Mouse (Mus musculus): Measurements from ENCODE around the gene Rfx8. TPM values are rescaled to one million over a fixed set of nuclear protein-coding genes. Genes with fewer than 3 reads are reported as not detected.

The Rfx8 gene
- total and polyA plus RNA-seq, 3 experiments: not detected

GRCm38 (mm10) chr1:39733876-39734275 is 13.1 kb upstream of the Rfx8 start:
- Histone ChIP-seq H3K27ac (ENCODE audit: insufficient read depth, low read depth) (no peak overlapping the region), H3K36me3 (replicated peaks in 1 of 2; ENCODE audit: control insufficient read depth in 1 of 2, insufficient read depth in 1 of 2, low read length in 1 of 2) (no peaks in the 10 kb centered on the region), H3K9me3 (replicated peaks; ENCODE audit: low read length) (no peaks in the 10 kb centered on the region), H3K27me3 (replicated peaks) (no peaks in the 10 kb centered on the region), H3K4me1 (ENCODE audit: control insufficient read depth in 1 of 2, insufficient read depth in 2 of 2) (peaks cover 0 to 11% of the 10 kb centered on the region in 2 experiments; a peak in 2 of 4 replicates), H3K4me3 (replicated peaks in 1 of 3; ENCODE audit: low read depth in 2 of 3, low read length in 2 of 3, poor library complexity in 1 of 3) (no peak overlapping the region), H3K79me2 (replicated peaks; ENCODE audit: control insufficient read depth, extremely low read depth, insufficient read depth, poor library complexity, severe bottlenecking) (no peaks in the 10 kb centered on the region), H3K9ac (ENCODE audit: insufficient read depth, low read depth) (no peak overlapping the region), H3K4me2 (ENCODE audit: insufficient read depth, low read depth, poor library complexity, severe bottlenecking) (no peak overlapping the region)
- in situ Hi-C loops (cut with MboI; ENCODE audit: low pct_ligation_motif_present, low pct_unique_long_range_greater_than_20kb, low sequenced_read_pairs): no loop called here
- dilution Hi-C loops (cut with MboI; ENCODE audit: extremely low pct_ligation_motif_present, extremely low pct_unique_long_range_greater_than_20kb, low sequenced_read_pairs): no loop called here
- TF ChIP-seq ZNF384 (IDR thresholded peaks at IDR 0.05; ENCODE audit: low read depth, low read length) (no peak), CHD1 (IDR thresholded peaks at IDR 0.05; ENCODE audit: low read depth, low read length) (no peak), MEF2A (IDR thresholded peaks at IDR 0.05; ENCODE audit: borderline replicate concordance, low read depth, low read length) (no peak), PAX5 (IDR thresholded peaks at IDR 0.05; ENCODE audit: low read length) (no peak), CTCF (conservative IDR thresholded peaks at IDR 0.05 in 1 of 2, IDR thresholded peaks at IDR 0.05 in 1 of 2; ENCODE audit: low read depth in 2 of 2, low read length in 2 of 2) (no peak), POLR2AphosphoS2 (IDR thresholded peaks at IDR 0.05; ENCODE audit: low read depth, low read length) (no peak), USF1 (IDR thresholded peaks at IDR 0.05; ENCODE audit: low read depth, low read length) (no peak), ETS1 (conservative IDR thresholded peaks at IDR 0.05; ENCODE audit: low read depth, low read length) (no peak), ZC3H11A (IDR thresholded peaks at IDR 0.05; ENCODE audit: low read depth, low read length) (no peak), HCFC1 (IDR thresholded peaks at IDR 0.05; ENCODE audit: low read depth, low read length) (no peak), KAT2A (IDR thresholded peaks at IDR 0.05; ENCODE audit: insufficient replicate concordance, low read length) (no peak), USF2 (conservative IDR thresholded peaks at IDR 0.05; ENCODE audit: low read depth, low read length) (no peak), JUN (IDR thresholded peaks at IDR 0.05; ENCODE audit: insufficient read depth, low read depth, low read length) (no peak), IRF4 (IDR thresholded peaks at IDR 0.05; ENCODE audit: low read depth, low read length) (no peak), MAX (IDR thresholded peaks at IDR 0.05; ENCODE audit: low read length) (no peak)
- no peak for DNase-seq (ENCODE audit: extremely low read depth)

GRCm38 (mm10) chr1:39732081-39732480 is 11.3 kb upstream of the Rfx8 start:
- dilution Hi-C loops (cut with MboI; ENCODE audit: extremely low pct_ligation_motif_present, extremely low pct_unique_long_range_greater_than_20kb, low sequenced_read_pairs): no loop called here
- no peaks in the 10 kb centered on the region for H3K9me3 ChIP-seq (replicated peaks; ENCODE audit: low read length)
- TF ChIP-seq BHLHE40 (IDR thresholded peaks at IDR 0.05; ENCODE audit: low read depth, low read length): no peak
- TF ChIP-seq JUND (conservative IDR thresholded peaks at IDR 0.05; ENCODE audit: low read depth, low read length): no peak
- no peak for TF ChIP-seq HCFC1 (IDR thresholded peaks at IDR 0.05; ENCODE audit: low read depth, low read length)
- TF ChIP-seq ETS1 (conservative IDR thresholded peaks at IDR 0.05; ENCODE audit: low read depth, low read length): no peak
- TF ChIP-seq POLR2A (IDR thresholded peaks at IDR 0.05; ENCODE audit: low read depth, low read length): no peak
- no peak for TF ChIP-seq CTCF (conservative IDR thresholded peaks at IDR 0.05 in 1 of 2, IDR thresholded peaks at IDR 0.05 in 1 of 2; ENCODE audit: low read depth in 2 of 2, low read length in 2 of 2)
- no peak for TF ChIP-seq MAX (IDR thresholded peaks at IDR 0.05; ENCODE audit: low read length)
- TF ChIP-seq ELF1 (IDR thresholded peaks at IDR 0.05; ENCODE audit: low read depth, low read length): no peak
- TF ChIP-seq SIN3A (IDR thresholded peaks at IDR 0.05; ENCODE audit: low read length): no peak
- TF ChIP-seq NRF1 (IDR thresholded peaks at IDR 0.05; ENCODE audit: low read depth, low read length): no peak
- TF ChIP-seq JUN (IDR thresholded peaks at IDR 0.05; ENCODE audit: insufficient read depth, low read depth, low read length): no peak
- no peak for TF ChIP-seq ZMIZ1 (IDR thresholded peaks at IDR 0.05; ENCODE audit: low read depth, low read length)
- TF ChIP-seq MAFK (IDR thresholded peaks at IDR 0.05; ENCODE audit: insufficient replicate concordance, low read length): no peak
- no peak for TF ChIP-seq TCF12 (IDR thresholded peaks at IDR 0.05; ENCODE audit: low read depth, low read length)
- H3K36me3 ChIP-seq (replicated peaks in 1 of 2; ENCODE audit: control insufficient read depth in 1 of 2, insufficient read depth in 1 of 2, low read length in 1 of 2): no peaks in the 10 kb centered on the region
- DNase-seq (ENCODE audit: extremely low read depth): no peak
- no peaks in the 10 kb centered on the region for H3K27me3 ChIP-seq (replicated peaks)
- H3K4me2 ChIP-seq (ENCODE audit: insufficient read depth, low read depth, poor library complexity, severe bottlenecking): no peak overlapping the region
- H3K9ac ChIP-seq (ENCODE audit: insufficient read depth, low read depth): no peak overlapping the region
- no peak overlapping the region for H3K27ac ChIP-seq (ENCODE audit: insufficient read depth, low read depth)
- in situ Hi-C loops (cut with MboI; ENCODE audit: low pct_ligation_motif_present, low pct_unique_long_range_greater_than_20kb, low sequenced_read_pairs): no loop called here
- peaks cover 0 to 11% of the 10 kb centered on the region in 2 experiments; a peak in 2 of 4 replicates for H3K4me1 ChIP-seq (ENCODE audit: control insufficient read depth in 1 of 2, insufficient read depth in 2 of 2)
- H3K4me3 ChIP-seq (replicated peaks in 1 of 3; ENCODE audit: low read depth in 2 of 3, low read length in 2 of 3, poor library complexity in 1 of 3): no peak overlapping the region
- no peaks in the 10 kb centered on the region for H3K79me2 ChIP-seq (replicated peaks; ENCODE audit: control insufficient read depth, extremely low read depth, insufficient read depth, poor library complexity, severe bottlenecking)
